Comparison of ENCODE assay signal across 20 mouse cellular contexts in the genomic region with DNA sequence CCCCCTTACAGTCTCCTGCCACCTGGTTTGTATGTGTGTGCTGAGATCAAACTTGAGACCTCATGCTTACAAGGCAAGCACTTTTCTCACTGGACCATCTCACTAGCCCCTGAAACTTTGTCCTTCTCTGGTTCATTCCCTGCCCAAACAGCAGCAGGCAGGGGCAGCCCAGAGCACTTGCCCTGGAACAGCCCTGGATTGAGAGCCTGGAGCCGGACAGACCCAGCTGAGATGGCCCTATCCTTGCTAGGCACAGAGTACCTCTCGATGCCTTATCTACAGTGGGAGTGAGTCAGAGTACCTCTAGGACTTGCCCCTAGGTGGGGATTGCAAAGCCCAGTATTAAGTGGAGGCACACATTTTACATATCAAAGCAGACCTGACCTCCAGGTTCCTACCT. TPM values are rescaled to one million over a fixed set of nuclear protein-coding genes. Genes with fewer than 3 reads are reported as not detected.
DNase-seq lines count a peak whose midpoint lies in the region; ATAC-seq and TF ChIP-seq lines count a peak whose summit lies in the region.
"Had no signal": no experiment of that assay in that cellular context is flagged by ENCODE, and none has a peak within 500 bp of the region (broad histone marks: within the 10 kb centered on the region; RNA-seq: fewer than 3 reads in every experiment).

No protein-coding gene starts in this region.

- H3K79me2 ChIP-seq in CH12.LX (replicated peaks; ENCODE audit: control insufficient read depth, extremely low read depth, insufficient read depth, poor library complexity, severe bottlenecking) (peaks cover 7% of the 10 kb centered on the region), MEL (ENCODE audit: control insufficient read depth, insufficient read depth, low read length, poor library complexity) (peaks cover 2% of the 10 kb centered on the region; the same call in 1 of the 2 replicates)

- in situ Hi-C loops in CH12.LX (cut with MboI; ENCODE audit: low pct_ligation_motif_present, low pct_unique_long_range_greater_than_20kb, low sequenced_read_pairs): loop anchor here (5.0 kb wide), 2 partner anchors 186 to 239 kb away; no protein-coding TSS in a partner anchor

- TF ChIP-seq EP300 in CH12.LX (IDR thresholded peaks at IDR 0.05; ENCODE audit: low read length) (no peak), MEL (IDR thresholded peaks at IDR 0.05; ENCODE audit: low read depth in 1 of 2, low read length in 2 of 2) (peak in 1 of 2 experiments; percentile 41; a peak in 1 of 4 replicates)
- no peak for TF ChIP-seq EP300 in liver, embryonic 14.5 days (IDR thresholded peaks at IDR 0.05; ENCODE audit: low read depth)

- H3K9ac ChIP-seq in intestine, embryonic 14.5 days (ENCODE audit: low read length): no peak overlapping the region
- no peak overlapping the region for H3K9ac ChIP-seq in intestine, postnatal 0 days (ENCODE audit: low read depth, low read length)
- H3K9ac ChIP-seq in CH12.LX (ENCODE audit: insufficient read depth, low read depth) (no peak overlapping the region), MEL (ENCODE audit: control insufficient read depth, low read depth, low read length, poor library complexity, severe bottlenecking) (no peak overlapping the region)
- H3K9ac ChIP-seq in liver, embryonic 14.5 days (replicated peaks): no peak overlapping the region
- H3K9ac ChIP-seq: limb, embryonic 13.5 days; stomach, embryonic 15.5 days had no signal

- no peak overlapping the region for H3K4me2 ChIP-seq in intestine, embryonic 14.5 days (ENCODE audit: low read length)
- no peak overlapping the region for H3K4me2 ChIP-seq in intestine, postnatal 0 days (replicated peaks; ENCODE audit: low read depth)
- H3K4me2 ChIP-seq in CH12.LX (ENCODE audit: insufficient read depth, low read depth, poor library complexity, severe bottlenecking): no peak overlapping the region
- no peak overlapping the region for H3K4me2 ChIP-seq in liver, embryonic 14.5 days (ENCODE audit: low read depth)
- H3K4me2 ChIP-seq: limb, embryonic 13.5 days; midbrain, embryonic 11.5 days; stomach, embryonic 15.5 days had no signal

- dilution Hi-C loops in CH12.LX (cut with MboI; ENCODE audit: extremely low pct_ligation_motif_present, extremely low pct_unique_long_range_greater_than_20kb, low sequenced_read_pairs): no loop called here

- no peaks in the 10 kb centered on the region for H3K27me3 ChIP-seq in intestine, embryonic 14.5 days (replicated peaks; ENCODE audit: control insufficient read depth, insufficient read depth, low read length)
- no peaks in the 10 kb centered on the region for H3K27me3 ChIP-seq in intestine, postnatal 0 days (replicated peaks; ENCODE audit: control insufficient read depth, insufficient read depth, low read length)
- H3K27me3 ChIP-seq in CH12.LX (replicated peaks): no peaks in the 10 kb centered on the region
- no peaks in the 10 kb centered on the region for H3K27me3 ChIP-seq in MEL (ENCODE audit: control insufficient read depth in 1 of 2, insufficient read depth in 2 of 2, low read length in 2 of 2)
- H3K27me3 ChIP-seq in liver, embryonic 14.5 days (ENCODE audit: control insufficient read depth, insufficient read depth, low read length): no peaks in the 10 kb centered on the region
- H3K27me3 ChIP-seq: limb, embryonic 13.5 days; stomach, embryonic 15.5 days had no signal

- no peaks in the 10 kb centered on the region for H3K9me3 ChIP-seq in intestine, embryonic 14.5 days (ENCODE audit: control insufficient read depth, low read length)
- no peaks in the 10 kb centered on the region for H3K9me3 ChIP-seq in intestine, postnatal 0 days (ENCODE audit: control insufficient read depth)
- H3K9me3 ChIP-seq in CH12.LX (replicated peaks; ENCODE audit: low read length) (no peaks in the 10 kb centered on the region), MEL (replicated peaks; ENCODE audit: insufficient read depth, low read length) (no peaks in the 10 kb centered on the region)
- H3K9me3 ChIP-seq in liver, embryonic 14.5 days (ENCODE audit: control insufficient read depth, low read length): no peaks in the 10 kb centered on the region
- H3K9me3 ChIP-seq: limb, embryonic 13.5 days; stomach, embryonic 15.5 days had no signal

- H3K4me1 ChIP-seq in intestine, embryonic 14.5 days (replicated peaks; ENCODE audit: control insufficient read depth, insufficient read depth, low read length): peaks cover 4% of the 10 kb centered on the region; the same call in 1 of the 2 replicates
- no peaks in the 10 kb centered on the region for H3K4me1 ChIP-seq in intestine, postnatal 0 days (replicated peaks; ENCODE audit: control insufficient read depth, insufficient read depth, low read length)
- H3K4me1 ChIP-seq in CH12.LX (ENCODE audit: control insufficient read depth in 1 of 2, insufficient read depth in 2 of 2) (peaks cover 14 to 62% of the 10 kb centered on the region in 2 experiments), MEL (ENCODE audit: control insufficient read depth in 1 of 2, insufficient read depth in 2 of 2, low read length in 2 of 2) (peaks cover 2 to 14% of the 10 kb centered on the region in 2 experiments; a peak in 2 of 4 replicates)
- peaks cover 2% of the 10 kb centered on the region in 2 experiments; a peak in 1 of 4 replicates for H3K4me1 ChIP-seq in liver, embryonic 14.5 days (replicated peaks; ENCODE audit: control insufficient read depth in 2 of 2, insufficient read depth in 2 of 2, low read length in 1 of 2)

- DNase-seq in intestine, embryonic 14.5 days (ENCODE audit: low spot score): peak; percentile 68
- DNase-seq in CH12.LX (ENCODE audit: extremely low read depth) (no peak), MEL (ENCODE audit: low read depth, low spot score) (peak; percentile 73), MN1 (ENCODE audit: low spot score) (no peak)
- DNase-seq in liver, embryonic 14.5 days (ENCODE audit: low read depth in 3 of 3, low spot score in 3 of 3): no peak
- no peak for DNase-seq in urinary bladder, postnatal 25 days (ENCODE audit: low spot score)
- DNase-seq in heart, postnatal 25 days (ENCODE audit: low spot score): no peak
- DNase-seq: cerebellum, adult 18-20 months; gastrocnemius, adult 2 months; heart, adult 18-20 months; lung, postnatal 36 days; spleen, adult 18-20 months; thymus, postnatal 36 days had no signal

- intact Hi-C loops in heart, postnatal 25 days (cut with DNase I): loop anchor here (5.0 to 10.0 kb wide), 2 partner anchors 112 to 186 kb away; no protein-coding TSS in a partner anchor

- no peak overlapping the region for H3K4me3 ChIP-seq in intestine, embryonic 14.5 days (ENCODE audit: low read depth, low read length)
- no peak overlapping the region for H3K4me3 ChIP-seq in intestine, postnatal 0 days (ENCODE audit: low read depth, low read length)
- H3K4me3 ChIP-seq in CH12.LX (replicated peaks in 1 of 3; ENCODE audit: low read depth in 2 of 3, low read length in 2 of 3, poor library complexity in 1 of 3): no peak overlapping the region
- no peak overlapping the region for H3K4me3 ChIP-seq in MEL (ENCODE audit: control insufficient read depth in 1 of 2, insufficient read depth in 1 of 2, low read depth in 2 of 2, low read length in 2 of 2)
- no peak overlapping the region for H3K4me3 ChIP-seq in liver, embryonic 14.5 days (ENCODE audit: insufficient read depth in 1 of 2, low read depth in 2 of 2, low read length in 2 of 2)
- H3K4me3 ChIP-seq: gastrocnemius, adult 2 months; limb, embryonic 13.5 days; stomach, embryonic 15.5 days had no signal

- TF ChIP-seq POLR2A in CH12.LX (IDR thresholded peaks at IDR 0.05; ENCODE audit: low read depth, low read length) (peak; percentile 44), MEL (IDR thresholded peaks at IDR 0.05; ENCODE audit: control insufficient read depth in 1 of 2, insufficient read depth in 1 of 2, low read depth in 1 of 2, low read length in 2 of 2, poor library complexity in 1 of 2) (no peak)

- H3K36me3 ChIP-seq in intestine, embryonic 14.5 days (ENCODE audit: control insufficient read depth, insufficient read depth, low read length): peaks cover 38% of the 10 kb centered on the region
- peaks cover 26% of the 10 kb centered on the region for H3K36me3 ChIP-seq in intestine, postnatal 0 days (ENCODE audit: control insufficient read depth, insufficient read depth)
- H3K36me3 ChIP-seq in CH12.LX (replicated peaks in 1 of 2; ENCODE audit: control insufficient read depth in 1 of 2, insufficient read depth in 1 of 2, low read length in 1 of 2) (peaks cover 33 to 36% of the 10 kb centered on the region in 2 experiments), MEL (ENCODE audit: control insufficient read depth in 1 of 2, insufficient read depth in 2 of 2, low read length in 2 of 2) (peaks cover 12 to 21% of the 10 kb centered on the region in 2 experiments)
- H3K36me3 ChIP-seq in liver, embryonic 14.5 days (replicated peaks; ENCODE audit: control insufficient read depth, insufficient read depth, low read depth): peaks cover 41% of the 10 kb centered on the region

- no peak for ATAC-seq in intestine, embryonic 14.5 days (replicated peaks; ENCODE audit: low FRiP score, low TSS enrichment, low read depth)
- no peak for ATAC-seq in intestine, postnatal 0 days
- peak; percentile 41 for ATAC-seq in liver, embryonic 14.5 days (ENCODE audit: insufficient read depth)
- ATAC-seq: activated CD4-positive, CD25-positive, alpha-beta regulatory T cell, adult 4 months; forebrain, embryonic 14.5 days had no signal

- TF ChIP-seq RAD21 in CH12.LX (IDR thresholded peaks at IDR 0.05; ENCODE audit: low read depth, low read length): no peak
- no peak for TF ChIP-seq RAD21 in MEL (IDR thresholded peaks at IDR 0.05; ENCODE audit: low read depth, low read length)

- no peak overlapping the region for H3K27ac ChIP-seq in intestine, embryonic 14.5 days (ENCODE audit: low read depth)
- no peak overlapping the region for H3K27ac ChIP-seq in intestine, postnatal 0 days (ENCODE audit: low read depth, low read length)
- H3K27ac ChIP-seq in CH12.LX (ENCODE audit: insufficient read depth, low read depth): peak overlapping the region; percentile 9
- peak overlapping the region; percentile 15; the same call in 1 of the 2 replicates for H3K27ac ChIP-seq in MEL (ENCODE audit: control insufficient read depth, low read depth, low read length)
- peak overlapping the region; percentile 59 for H3K27ac ChIP-seq in liver, embryonic 14.5 days
- H3K27ac ChIP-seq: gastrocnemius, adult 2 months; kidney, postnatal 0 days; limb, embryonic 13.5 days; stomach, embryonic 15.5 days had no signal

- no peak for TF ChIP-seq CTCF in intestine, postnatal 0 days (IDR thresholded peaks at IDR 0.05; ENCODE audit: low read depth)
- TF ChIP-seq CTCF in CH12.LX (conservative IDR thresholded peaks at IDR 0.05 in 1 of 2, IDR thresholded peaks at IDR 0.05 in 1 of 2; ENCODE audit: low read depth in 2 of 2, low read length in 2 of 2): no peak
- TF ChIP-seq CTCF in MEL (IDR thresholded peaks at IDR 0.05 in 2 of 3, conservative IDR thresholded peaks at IDR 0.05 in 1 of 3; ENCODE audit: control insufficient read depth in 1 of 3, insufficient read depth in 1 of 3, low read depth in 2 of 3, low read length in 3 of 3, poor library complexity in 1 of 3, severe bottlenecking in 1 of 3): no peak
- no peak for TF ChIP-seq CTCF in liver, embryonic 14.5 days (IDR thresholded peaks at IDR 0.05; ENCODE audit: low read depth)

- 66% methylated on average over 2 of the region's 2 CpGs for WGBS in intestine, embryonic 14.5 days
- WGBS in intestine, postnatal 0 days: 45% methylated on average over 2 of the region's 2 CpGs
- WGBS in liver, embryonic 14.5 days (ENCODE audit: insufficient replicate concordance): 34% methylated on average over 2 of the region's 2 CpGs

RNA-seq across cellular contexts. Expression of gene Odc1, which starts 8.4 kb away (rescaled TPM):
- polyA plus RNA-seq in intestine, embryonic 14.5 days (2014; fragmentation: Nextera tagmentation; extraction: Ambion mirVana): 234 and 237 TPM in 2 replicates
- polyA plus RNA-seq in intestine, postnatal 0 days (2015; fragmentation: Nextera tagmentation; extraction: Ambion mirVana): 86.7 and 87.8 TPM in 2 replicates
- total RNA-seq in CH12.LX (2012; rRNA removed) (1,757 and 1,839 TPM in 2 replicates), CH12.LX (2014; rRNA removed) (2,455 and 2,545 TPM in 2 replicates), MEL (2012; rRNA removed) (591 and 677 TPM in 2 replicates)
- polyA plus RNA-seq in CH12.LX (2012; ENCODE audit: insufficient read length, low read depth) (2,544 and 2,567 TPM in 2 replicates), MEL (2012; ENCODE audit: insufficient read depth in 1 of 2, insufficient read length in 2 of 2, low read depth in 1 of 2, low replicate concordance in 2 of 2, missing spikeins in 1 of 2) (100 to 1,000 TPM; 639 to 720 TPM)
- 367 and 457 TPM in 2 replicates for polyA plus RNA-seq in liver, embryonic 14.5 days (2012; rRNA removed)
- polyA plus RNA-seq in liver, embryonic 14.5 days (2014; fragmentation: Nextera tagmentation; extraction: Ambion mirVana): 444 and 509 TPM in 2 replicates
- 10 to 100 TPM; 69.3 to 72.3 TPM for total RNA-seq in heart, postnatal 25 days (2021)

Comparison
In these comparisons a context has a peak if more than half of its experiments do, and no peak if none do; other contexts are left out.
1. DNase-seq: peak in intestine, embryonic 14.5 days (single experiment) and MEL (single experiment); none in CH12.LX (single experiment), liver, embryonic 14.5 days (0 of 3), urinary bladder, postnatal 25 days (single experiment), heart, postnatal 25 days (single experiment) and MN1 (single experiment).
2. H3K27ac ChIP-seq: peak in CH12.LX (single experiment), MEL (single experiment) and liver, embryonic 14.5 days (single experiment); none in intestine, embryonic 14.5 days (single experiment) and intestine, postnatal 0 days (single experiment).